Mouse (Mus musculus): ENCODE data around the gene Bbip1. TPM values are rescaled to one million over a fixed set of nuclear protein-coding genes. Genes with fewer than 3 reads are reported as not detected.

The Bbip1 gene
- total RNA-seq (2012; rRNA removed), result 11.8 and 21.9 TPM in 2 replicates

GRCm38 (mm10) chr19:53943802-53944785 is at the start of gene Bbip1, which contains the start of gene Shoc2:
Gene Bbip1 (minus strand): TSS chr19:53944627.
Gene Shoc2 (plus strand): TSS chr19:53944306.
- no peaks in the 10 kb centered on the region for H3K9me3 ChIP-seq (ENCODE audit: control insufficient read depth, insufficient read depth, low read depth, low read length)
- H3K9ac ChIP-seq (ENCODE audit: insufficient read depth, low read depth, low read length, poor library complexity, severe bottlenecking), result peak within 1 kb of the TSS; percentile 85
- no peaks in the 10 kb centered on the region for H3K36me3 ChIP-seq (ENCODE audit: control insufficient read depth, insufficient read depth, low read length, poor library complexity, severe bottlenecking)
- H3K27ac ChIP-seq (ENCODE audit: insufficient read depth, low read depth, low read length, poor library complexity, severe bottlenecking), result peak within 1 kb of the TSS; percentile 97
- peak within 1 kb of the TSS; percentile 83 to 94 for H3K4me3 ChIP-seq (ENCODE audit: insufficient read depth in 1 of 2, low read depth in 1 of 2, low read length in 2 of 2, poor library complexity in 1 of 2, severe bottlenecking in 1 of 2)
- TF ChIP-seq HCFC1 (IDR thresholded peaks at IDR 0.05; ENCODE audit: borderline replicate concordance, insufficient read depth, low read length) (peak; percentile 91), MAFK (IDR thresholded peaks at IDR 0.05; ENCODE audit: insufficient read depth, low read depth, low read length) (no peak), ZC3H11A (IDR thresholded peaks at IDR 0.05; ENCODE audit: borderline replicate concordance, low read depth, low read length) (no peak)
- H3K4me1 ChIP-seq (ENCODE audit: control insufficient read depth in 2 of 2, insufficient read depth in 2 of 2, low read length in 2 of 2, poor library complexity in 1 of 2), result peaks cover 2 to 3% of the 10 kb centered on the region in 2 experiments; a peak in 1 of 4 replicates
- in situ Hi-C loops (cut with MboI; ENCODE audit: low sequenced_read_pairs in 2 of 2, unreplicated experiment in 2 of 2), result no loop called here
- peak; percentile 97 for DNase-seq (ENCODE audit: low read depth, low spot score)

GRCm38 (mm10) chr19:53993860-53994259 is 49.4 kb upstream of the Bbip1 start:
- no peak overlapping the region for H3K9ac ChIP-seq (ENCODE audit: insufficient read depth, low read depth, low read length, poor library complexity, severe bottlenecking)
- no peak for DNase-seq (ENCODE audit: low read depth, low spot score)
- H3K27ac ChIP-seq (ENCODE audit: insufficient read depth, low read depth, low read length, poor library complexity, severe bottlenecking), result no peak overlapping the region
- H3K36me3 ChIP-seq (ENCODE audit: control insufficient read depth, insufficient read depth, low read length, poor library complexity, severe bottlenecking), result no peaks in the 10 kb centered on the region
- no peak overlapping the region for H3K4me3 ChIP-seq (ENCODE audit: insufficient read depth in 1 of 2, low read depth in 1 of 2, low read length in 2 of 2, poor library complexity in 1 of 2, severe bottlenecking in 1 of 2)
- in situ Hi-C loops (cut with MboI; ENCODE audit: low sequenced_read_pairs in 2 of 2, unreplicated experiment in 2 of 2), result no loop called here
- 0 out of 4 replicates have a peak, but pooled peaks cover 0 to 2% of the 10 kb centered on the region in 2 experiments for H3K4me1 ChIP-seq (ENCODE audit: control insufficient read depth in 2 of 2, insufficient read depth in 2 of 2, low read length in 2 of 2, poor library complexity in 1 of 2)
- TF ChIP-seq MAFK (IDR thresholded peaks at IDR 0.05; ENCODE audit: insufficient read depth, low read depth, low read length), result no peak
- TF ChIP-seq CHD2 (IDR thresholded peaks at IDR 0.05; ENCODE audit: low read depth, low read length), result no peak
- peak; percentile 83 for TF ChIP-seq ZNF384 (IDR thresholded peaks at IDR 0.05; ENCODE audit: low read depth, low read length)
- TF ChIP-seq ZC3H11A (IDR thresholded peaks at IDR 0.05; ENCODE audit: borderline replicate concordance, low read depth, low read length), result no peak
- no peak for TF ChIP-seq HCFC1 (IDR thresholded peaks at IDR 0.05; ENCODE audit: borderline replicate concordance, insufficient read depth, low read length)
- no peaks in the 10 kb centered on the region for H3K9me3 ChIP-seq (ENCODE audit: control insufficient read depth, insufficient read depth, low read depth, low read length)

GRCm38 (mm10) chr19:53990538-53990937 is 46.1 kb upstream of the Bbip1 start:
- Histone ChIP-seq H3K4me3 (ENCODE audit: insufficient read depth in 1 of 2, low read depth in 1 of 2, low read length in 2 of 2, poor library complexity in 1 of 2, severe bottlenecking in 1 of 2) (no peak overlapping the region), H3K9me3 (ENCODE audit: control insufficient read depth, insufficient read depth, low read depth, low read length) (no peaks in the 10 kb centered on the region), H3K9ac (ENCODE audit: insufficient read depth, low read depth, low read length, poor library complexity, severe bottlenecking) (no peak overlapping the region), H3K27ac (ENCODE audit: insufficient read depth, low read depth, low read length, poor library complexity, severe bottlenecking) (no peak overlapping the region), H3K36me3 (ENCODE audit: control insufficient read depth, insufficient read depth, low read length, poor library complexity, severe bottlenecking) (peaks cover 2% of the 10 kb centered on the region; the same call in 1 of the 2 replicates), H3K4me1 (ENCODE audit: control insufficient read depth in 2 of 2, insufficient read depth in 2 of 2, low read length in 2 of 2, poor library complexity in 1 of 2) (0 out of 4 replicates have a peak, but pooled peaks cover 0 to 2% of the 10 kb centered on the region in 2 experiments)
- TF ChIP-seq MAFK (IDR thresholded peaks at IDR 0.05; ENCODE audit: insufficient read depth, low read depth, low read length) (no peak), ZC3H11A (IDR thresholded peaks at IDR 0.05; ENCODE audit: borderline replicate concordance, low read depth, low read length) (no peak), CHD2 (IDR thresholded peaks at IDR 0.05; ENCODE audit: low read depth, low read length) (no peak), ZNF384 (IDR thresholded peaks at IDR 0.05; ENCODE audit: low read depth, low read length) (no peak), HCFC1 (IDR thresholded peaks at IDR 0.05; ENCODE audit: borderline replicate concordance, insufficient read depth, low read length) (no peak)
- DNase-seq (ENCODE audit: low read depth, low spot score), result no peak
- in situ Hi-C loops (cut with MboI; ENCODE audit: low sequenced_read_pairs in 2 of 2, unreplicated experiment in 2 of 2), result no loop called here

- H3K4me3 ChIP-seq (ENCODE audit: insufficient read depth in 1 of 2, low read depth in 1 of 2, low read length in 2 of 2, poor library complexity in 1 of 2, severe bottlenecking in 1 of 2), result no peak overlapping the region
These were observed 40.2 kb upstream of the Bbip1 start for GRCm38 (mm10) chr19:53984628-53985027.

More at GRCm38 (mm10) chr19:53984628-53985027, 40.2 kb upstream of the Bbip1 start:
- Histone ChIP-seq H3K27ac (ENCODE audit: insufficient read depth, low read depth, low read length, poor library complexity, severe bottlenecking) (no peak overlapping the region), H3K4me1 (ENCODE audit: control insufficient read depth in 2 of 2, insufficient read depth in 2 of 2, low read length in 2 of 2, poor library complexity in 1 of 2) (no peaks in the 10 kb centered on the region), H3K9me3 (ENCODE audit: control insufficient read depth, insufficient read depth, low read depth, low read length) (no peaks in the 10 kb centered on the region), H3K9ac (ENCODE audit: insufficient read depth, low read depth, low read length, poor library complexity, severe bottlenecking) (no peak overlapping the region), H3K36me3 (ENCODE audit: control insufficient read depth, insufficient read depth, low read length, poor library complexity, severe bottlenecking) (peaks cover 2% of the 10 kb centered on the region; the same call in 1 of the 2 replicates)
- DNase-seq (ENCODE audit: low read depth, low spot score), result no peak
- in situ Hi-C loops (cut with MboI; ENCODE audit: low sequenced_read_pairs in 2 of 2, unreplicated experiment in 2 of 2), result no loop called here
- TF ChIP-seq ZC3H11A (IDR thresholded peaks at IDR 0.05; ENCODE audit: borderline replicate concordance, low read depth, low read length), result no peak
- no peak for TF ChIP-seq CHD2 (IDR thresholded peaks at IDR 0.05; ENCODE audit: low read depth, low read length)
- no peak for TF ChIP-seq MAFK (IDR thresholded peaks at IDR 0.05; ENCODE audit: insufficient read depth, low read depth, low read length)
- TF ChIP-seq ZNF384 (IDR thresholded peaks at IDR 0.05; ENCODE audit: low read depth, low read length), result no peak
- TF ChIP-seq HCFC1 (IDR thresholded peaks at IDR 0.05; ENCODE audit: borderline replicate concordance, insufficient read depth, low read length), result no peak
